Mouse (Mus musculus) liver, adult 2 months (tissue): Measurements from ENCODE around the gene Rpl36. TPM values are rescaled to one million over a fixed set of nuclear protein-coding genes. Genes with fewer than 3 reads are reported as not detected.
A peak's percentile ranks its signal among the peaks of the same experiment; 100 is the strongest.

Experiments
- DNase-seq: peaks from one replicate; pipeline ENCODE4 v3.0.0-alpha.2; 2011; ENCODE audit warnings: low read depth, low spot score; ENCODE audit errors: extremely low read depth
- H3K27ac ChIP-seq: fragments of 200-500 bp; replicated peaks from 2 replicates; pipeline ENCODE4 v1.5.1; 2012; ENCODE audit warnings: low read depth, mild to moderate bottlenecking, control low read depth, inconsistent platforms, low read length; ENCODE audit not compliant: insufficient read depth
- H3K27me3 ChIP-seq: fragments of 200-500 bp; 2 replicates; pipeline ENCODE4 v1.6.1; 2012; ENCODE audit warnings: mild to moderate bottlenecking, moderate library complexity, low read length, inconsistent platforms; ENCODE audit not compliant: control insufficient read depth, insufficient read depth
- H3K36me3 ChIP-seq: fragments of 200-500 bp; 2 replicates; pipeline ENCODE4 v1.6.1; 2012; ENCODE audit warnings: low read length, inconsistent platforms; ENCODE audit not compliant: control insufficient read depth, insufficient read depth
- H3K4me1 ChIP-seq: fragments of 200-500 bp; 2 replicates; pipeline ENCODE4 v1.6.1; 2011; ENCODE audit warnings: low read length; ENCODE audit not compliant: control insufficient read depth, insufficient read depth
- H3K4me3 ChIP-seq: fragments of 200-500 bp; 2 replicates; pipeline ENCODE4 v1.5.1; 2011; ENCODE audit warnings: low read depth, mild to moderate bottlenecking, control low read depth, low read length, moderate library complexity; ENCODE audit not compliant: insufficient read depth
- H3K79me2 ChIP-seq: fragments of 200-500 bp; 2 replicates; pipeline ENCODE4 v1.6.1; 2012; ENCODE audit warnings: inconsistent platforms, mild to moderate bottlenecking, low read length, moderate library complexity; ENCODE audit not compliant: control insufficient read depth, insufficient read depth
- H3K9ac ChIP-seq: fragments of 200-500 bp; 2 replicates; pipeline ENCODE4 v1.6.1; 2012; ENCODE audit warnings: low read depth, mild to moderate bottlenecking, control low read depth, inconsistent platforms, low read length
- CTCF ChIP-seq: fragments of 200-500 bp; IDR thresholded peaks from 2 replicates; pipeline ENCODE4 v1.5.1; 2011; ENCODE audit warnings: low read depth, low read length, control low read depth
- POLR2A ChIP-seq: fragments of 200-500 bp; IDR thresholded peaks from 2 replicates; pipeline ENCODE4 v1.6.1; 2011; ENCODE audit warnings: low read length, control low read depth; ENCODE audit not compliant: insufficient read depth; ENCODE audit errors: extremely low read depth
- WGBS: fragments of 180-500 bp; shearing (Covaris S2); methylation state at CpG from one replicate; pipeline ENCODE4 v1.1.7; 2018; 5-methylcytosine and 5-hydroxymethylcytosine counted together
- polyA plus RNA-seq: library from polyadenylated mRNA; depleted of rRNA; stranded (reverse); fragments of >200 nt; gene quantifications from 2 replicates; pipeline ENCODE4 v1.2.3, GENCODE M21; 2012
- total RNA-seq: library from RNA; depleted of rRNA; stranded (reverse); fragments of >200 nt; gene quantifications from 2 replicates; pipeline ENCODE4 v1.2.3, GENCODE M21; 2014

The Rpl36 gene
- total and polyA plus RNA-seq, 2 experiments: 820 to 1,134 TPM

GRCm38 (mm10) chr17:56604422-56604821 lies 8.8 kb upstream of the Rpl36 start:
- no peak for DNase-seq
- 81% methylated on average over 3 of the region's 3 CpGs for WGBS
- no peak overlapping the region for H3K9ac ChIP-seq
- peaks cover 54% of the 10 kb centered on the region for H3K36me3 ChIP-seq
- H3K79me2 ChIP-seq: peaks cover 4% of the 10 kb centered on the region; the same call in 1 of the 2 replicates
- H3K27me3 ChIP-seq: no peaks in the 10 kb centered on the region
- H3K27ac ChIP-seq: no peak overlapping the region
- peaks cover 6% of the 10 kb centered on the region for H3K4me1 ChIP-seq
- no peak overlapping the region for H3K4me3 ChIP-seq
- TF ChIP-seq CTCF (no peak), POLR2A (no peak)

GRCm38 (mm10) chr17:56605431-56605830 lies 7.8 kb upstream of the Rpl36 start:
- Histone ChIP-seq H3K4me1 (peaks cover 6% of the 10 kb centered on the region), H3K27ac (no peak overlapping the region), H3K4me3 (no peak overlapping the region), H3K79me2 (peaks cover 4% of the 10 kb centered on the region; the same call in 1 of the 2 replicates), H3K27me3 (no peaks in the 10 kb centered on the region), H3K9ac (no peak overlapping the region), H3K36me3 (peaks cover 46% of the 10 kb centered on the region)
- no peak for DNase-seq
- WGBS: 87% methylated on average over 9 of the region's 9 CpGs
- no peak for TF ChIP-seq CTCF
- TF ChIP-seq POLR2A: no peak

DNA sequence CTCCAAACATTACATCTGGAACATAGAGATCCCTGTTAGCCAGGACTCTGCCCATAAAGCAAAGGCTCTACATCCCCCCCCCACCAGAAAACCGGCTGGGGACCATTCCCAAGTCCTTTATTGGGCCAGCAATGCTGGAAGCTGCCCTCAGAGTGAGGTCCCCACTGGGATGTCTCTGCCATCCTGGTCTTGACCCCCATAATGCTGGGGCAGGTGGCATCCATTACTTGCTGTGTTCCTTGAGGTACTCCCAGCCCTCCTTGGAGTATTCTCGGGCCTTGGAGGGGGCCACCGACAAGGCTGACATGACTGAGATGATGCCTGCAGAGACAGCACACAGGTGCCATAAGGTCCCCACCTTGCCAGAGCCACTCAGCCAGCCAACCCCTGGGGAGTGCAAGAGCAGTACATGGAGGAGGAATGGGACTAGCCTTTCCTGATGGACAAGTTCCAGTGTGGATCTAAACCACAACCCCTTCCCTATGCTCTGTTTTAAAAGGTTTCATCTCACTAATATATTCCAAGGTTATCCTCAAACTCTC lies 5.6 kb upstream of the Rpl36 start:
- no peak overlapping the region for H3K27ac ChIP-seq
- no peak overlapping the region for H3K4me3 ChIP-seq
- H3K79me2 ChIP-seq: peaks cover 4% of the 10 kb centered on the region; the same call in 1 of the 2 replicates
- H3K36me3 ChIP-seq: peaks cover 30% of the 10 kb centered on the region
- H3K27me3 ChIP-seq: no peaks in the 10 kb centered on the region
- TF ChIP-seq POLR2A (no peak), CTCF (no peak)
- H3K9ac ChIP-seq: no peak overlapping the region
- H3K4me1 ChIP-seq: peaks cover 12% of the 10 kb centered on the region
- 68% methylated on average over 3 of the region's 3 CpGs for WGBS
- DNase-seq: no peak

DNA sequence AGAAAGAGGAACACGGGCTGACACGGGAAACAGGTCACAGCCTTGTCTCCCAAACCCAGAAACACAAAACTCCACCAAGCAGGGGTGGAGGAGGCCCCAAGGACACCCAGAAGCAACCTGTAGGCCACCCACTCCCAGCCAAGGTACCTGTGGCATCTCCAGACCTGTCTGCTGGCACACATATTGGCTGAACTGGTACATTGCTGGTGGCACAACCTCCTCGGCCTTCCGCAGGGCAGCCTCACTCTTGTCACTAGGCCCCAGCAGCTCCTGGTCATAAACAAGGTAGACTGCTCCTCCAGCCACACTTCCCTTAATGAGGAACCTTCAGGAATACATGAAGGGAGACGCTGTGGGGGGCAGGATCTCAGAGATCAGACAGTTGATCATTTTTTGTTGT lies 4.5 kb upstream of the Rpl36 start:
- DNase-seq: peak; percentile 46
- Histone ChIP-seq H3K9ac (peak overlapping the region; percentile 91), H3K27me3 (no peaks in the 10 kb centered on the region), H3K4me3 (peak overlapping the region; percentile 45), H3K27ac (peak overlapping the region; percentile 90), H3K36me3 (peaks cover 20% of the 10 kb centered on the region), H3K4me1 (peaks cover 12% of the 10 kb centered on the region), H3K79me2 (peaks cover 8% of the 10 kb centered on the region; the same call in 1 of the 2 replicates)
- WGBS: 8% methylated on average over 5 of the region's 5 CpGs
- 0 out of 2 replicates have a peak, but pooled peaks have one; percentile 24 for TF ChIP-seq POLR2A
- no peak for TF ChIP-seq CTCF

- Histone ChIP-seq H3K27ac (peak within 1 kb of the TSS; percentile 90), H3K27me3 (no peaks in the 10 kb centered on the region), H3K4me3 (peak within 1 kb of the TSS; percentile 83), H3K36me3 (peaks cover 11% of the 10 kb centered on the region), H3K9ac (peak within 1 kb of the TSS; percentile 91), H3K4me1 (peaks cover 16% of the 10 kb centered on the region), H3K79me2 (peaks cover 15% of the 10 kb centered on the region; the same call in 1 of the 2 replicates)
- TF ChIP-seq POLR2A (peak; percentile 79), CTCF (peak; percentile 51)
- WGBS: 0% methylated on average over 44 of the region's 44 CpGs
- peak; percentile 98 for DNase-seq
Measured at GRCm38 (mm10) chr17:56609452-56610171, 3.6 kb upstream of the Rpl36 start, which contains the start of gene 2410015M20Rik. Gene 2410015M20Rik (minus strand): TSS chr17:56609771.
